Mouse (Mus musculus) embryo, embryonic 9.5 days (tissue): ENCODE measurements at regions not wholly inside any gene's neighbourhood (a gene's known extent, or its start where the extent isn't known, plus 50 kb on each side); places are given as distances from the start of the nearest gene placed in this dataset.
"Not testable (repeated sequence)": the region's sequence is repeated elsewhere in the genome, so short reads cannot be mapped to it uniquely, and the experiment has no call there.

Experiments
- DNase-seq: peaks from one replicate; pipeline ENCODE4 v3.0.0-alpha.2; 2017; ENCODE audit errors: extremely low spot score

- no peak for DNase-seq
These were observed 59.8 kb upstream of the Tnfrsf21 start for GRCm38 (mm10) chr17:42956588-42956987.

GRCm38 (mm10) chr17:42954722-42955121, 61.6 kb upstream of the Tnfrsf21 start:
- no peak for DNase-seq

GRCm38 (mm10) chr17:42944453-42944852, 68.0 kb upstream of the Cd2ap start:
- no peak for DNase-seq

- peak; percentile 75 for DNase-seq
These were observed 66.8 kb upstream of the Cd2ap start for GRCm38 (mm10) chr17:42943272-42943696.

- DNase-seq, result no peak
These were observed 63.0 kb upstream of the Cd2ap start for GRCm38 (mm10) chr17:42939476-42939875.

- no peak for DNase-seq
These were observed 62.1 kb upstream of the Cd2ap start for GRCm38 (mm10) chr17:42938579-42938978.

GRCm38 (mm10) chr17:42937480-42937879, 61.0 kb upstream of the Cd2ap start:
- DNase-seq, result not testable (repeated sequence)

- no peak for DNase-seq
These were observed 57.6 kb upstream of the Cd2ap start for GRCm38 (mm10) chr17:42934068-42934467.

- DNase-seq, result no peak
These were observed 57.0 kb upstream of the Cd2ap start for GRCm38 (mm10) chr17:42933335-42934004.

- DNase-seq, result no peak
These were observed 50.9 kb upstream of the Cd2ap start for GRCm38 (mm10) chr17:42927320-42927719.
